ENCODE assay signal across 8 mouse cellular contexts in genomic region chr9:117252411-117252861, GRCm38 (mm10).
A peak's percentile ranks its signal among the peaks of the same experiment; 100 is the strongest.
DNase-seq lines count a peak whose midpoint lies in the region; ATAC-seq and TF ChIP-seq lines count a peak whose summit lies in the region.

No protein-coding gene starts in this region.

- peak; percentile 19 to 41 for DNase-seq in layer of hippocampus, postnatal 10 days (ENCODE audit: low spot score in 2 of 2)
- DNase-seq in layer of hippocampus, adult 11-12 months (ENCODE audit: low spot score) = no peak
- peak; percentile 87 for DNase-seq in embryonic facial prominence, embryonic 14.5 days (ENCODE audit: low spot score)
- DNase-seq in heart, embryonic 10.5 days (ENCODE audit: low spot score) = peak; percentile 81
- peak; percentile 67 for DNase-seq in lung, adult 2 months

- peaks cover 30% of the 10 kb centered on the region for H3K4me1 ChIP-seq in embryonic facial prominence, embryonic 14.5 days (ENCODE audit: control insufficient read depth, insufficient read depth, low read length)
- H3K4me1 ChIP-seq in heart, embryonic 10.5 days = peaks cover 38% of the 10 kb centered on the region
- peaks cover 22% of the 10 kb centered on the region for H3K4me1 ChIP-seq in kidney, embryonic 14.5 days (ENCODE audit: control insufficient read depth, insufficient read depth, low read length)
- H3K4me1 ChIP-seq in lung, adult 2 months (ENCODE audit: control insufficient read depth, insufficient read depth, low read length) = peaks cover 10% of the 10 kb centered on the region; the same call in 1 of the 2 replicates
- H3K4me1 ChIP-seq in olfactory bulb, adult 2 months (ENCODE audit: control insufficient read depth, insufficient read depth, low read length) = peaks cover 7% of the 10 kb centered on the region

- H3K4me3 ChIP-seq in embryonic facial prominence, embryonic 14.5 days (ENCODE audit: low read depth, low read length) = peak overlapping the region; percentile 70
- peak overlapping the region; percentile 74 for H3K4me3 ChIP-seq in heart, embryonic 10.5 days
- H3K4me3 ChIP-seq in kidney, embryonic 14.5 days (ENCODE audit: low read length) = peak overlapping the region; percentile 76
- peak overlapping the region; percentile 77 for H3K4me3 ChIP-seq in lung, adult 2 months (replicated peaks; ENCODE audit: extremely low read depth, low read depth, low read length)
- H3K4me3 ChIP-seq in olfactory bulb, adult 2 months (ENCODE audit: insufficient read depth, low read depth, low read length) = peak overlapping the region; percentile 64

- peak overlapping the region; percentile 86 for H3K9ac ChIP-seq in embryonic facial prominence, embryonic 14.5 days (ENCODE audit: low read depth, low read length)
- peak overlapping the region; percentile 84 for H3K9ac ChIP-seq in kidney, embryonic 14.5 days (ENCODE audit: low read depth, low read length)

- TF ChIP-seq CTCF in lung, adult 2 months (IDR thresholded peaks at IDR 0.05; ENCODE audit: insufficient read depth, low read length) = no peak
- no peak for TF ChIP-seq CTCF in olfactory bulb, adult 2 months (IDR thresholded peaks at IDR 0.05; ENCODE audit: insufficient read depth, low read depth, low read length)

- H3K9me3 ChIP-seq in embryonic facial prominence, embryonic 14.5 days (ENCODE audit: control insufficient read depth, low read length) = no peaks in the 10 kb centered on the region
- H3K9me3 ChIP-seq in heart, embryonic 10.5 days = no peaks in the 10 kb centered on the region
- no peaks in the 10 kb centered on the region for H3K9me3 ChIP-seq in kidney, embryonic 14.5 days (ENCODE audit: control insufficient read depth, low read length)

- peak overlapping the region; percentile 64 for H3K4me2 ChIP-seq in embryonic facial prominence, embryonic 14.5 days (ENCODE audit: low read depth, low read length)
- H3K4me2 ChIP-seq in kidney, embryonic 14.5 days (replicated peaks; ENCODE audit: low read depth, low read length) = peak overlapping the region; percentile 55

- WGBS in embryonic facial prominence, embryonic 14.5 days = under 1% methylated on average over 10 of the region's 10 CpGs
- 0% methylated on average over 10 of the region's 10 CpGs for WGBS in heart, embryonic 10.5 days
- under 1% methylated on average over 10 of the region's 10 CpGs for WGBS in kidney, embryonic 14.5 days
- 0% methylated on average over 10 of the region's 10 CpGs for WGBS in lung, adult 2 months
- 2% methylated on average over 10 of the region's 10 CpGs for WGBS in olfactory bulb, adult 2 months

- peak; percentile 86 for ATAC-seq in embryonic facial prominence, embryonic 14.5 days (ENCODE audit: low read depth)
- peak; percentile 79; the same call in 1 of the 2 replicates for ATAC-seq in kidney, embryonic 14.5 days (ENCODE audit: low FRiP score, low TSS enrichment)
- ATAC-seq in CD4-positive, CD25-positive, alpha-beta regulatory T cell, adult 4 months = no peak

- no peaks in the 10 kb centered on the region for H3K27me3 ChIP-seq in embryonic facial prominence, embryonic 14.5 days (replicated peaks; ENCODE audit: control insufficient read depth, insufficient read depth, low read length)
- H3K27me3 ChIP-seq in heart, embryonic 10.5 days (ENCODE audit: insufficient read depth, poor library complexity, severe bottlenecking) = no peaks in the 10 kb centered on the region
- H3K27me3 ChIP-seq in kidney, embryonic 14.5 days (ENCODE audit: control insufficient read depth, insufficient read depth, low read length) = no peaks in the 10 kb centered on the region

- TF ChIP-seq POLR2A in lung, adult 2 months (IDR thresholded peaks at IDR 0.05; ENCODE audit: borderline replicate concordance, extremely low read depth, low read depth, low read length) = peak; percentile 71; the same call in 1 of the 2 replicates
- TF ChIP-seq POLR2A in olfactory bulb, adult 2 months (IDR thresholded peaks at IDR 0.05; ENCODE audit: insufficient read depth, low read depth, low read length) = no peak

- peak overlapping the region; percentile 90 for H3K27ac ChIP-seq in embryonic facial prominence, embryonic 14.5 days (replicated peaks; ENCODE audit: low read depth, low read length)
- peak overlapping the region; percentile 93 for H3K27ac ChIP-seq in heart, embryonic 10.5 days
- peak overlapping the region; percentile 92; the same call in 1 of the 2 replicates for H3K27ac ChIP-seq in kidney, embryonic 14.5 days (ENCODE audit: low read depth, low read length)
- H3K27ac ChIP-seq in olfactory bulb, adult 2 months (ENCODE audit: insufficient read depth, low read depth, low read length) = peak overlapping the region; percentile 86

- H3K36me3 ChIP-seq in embryonic facial prominence, embryonic 14.5 days (ENCODE audit: control insufficient read depth, insufficient read depth, low read length) = no peaks in the 10 kb centered on the region
- no peaks in the 10 kb centered on the region for H3K36me3 ChIP-seq in heart, embryonic 10.5 days
- H3K36me3 ChIP-seq in kidney, embryonic 14.5 days (ENCODE audit: control insufficient read depth, insufficient read depth, low read length) = no peaks in the 10 kb centered on the region
